Mouse (Mus musculus) CD4-positive, CD25-positive, alpha-beta regulatory T cell, adult 4 months (primary cell): ENCODE data around the gene Lrrn1. TPM values are rescaled to one million over a fixed set of nuclear protein-coding genes. Genes with fewer than 3 reads are reported as not detected.

ENCODE experiments used
- ATAC-seq: one replicate; pipeline ENCODE4 v1.8.0; 2017
- polyA plus RNA-seq, 2 experiments: library from polyadenylated mRNA; unstranded; fragments of 100-300 nt; shearing (Covaris generic); gene quantifications; one replicate each; pipeline ENCODE4 v1.2.1; 2017

Lrrn1 gene
- not detected for polyA plus RNA-seq

DNA sequence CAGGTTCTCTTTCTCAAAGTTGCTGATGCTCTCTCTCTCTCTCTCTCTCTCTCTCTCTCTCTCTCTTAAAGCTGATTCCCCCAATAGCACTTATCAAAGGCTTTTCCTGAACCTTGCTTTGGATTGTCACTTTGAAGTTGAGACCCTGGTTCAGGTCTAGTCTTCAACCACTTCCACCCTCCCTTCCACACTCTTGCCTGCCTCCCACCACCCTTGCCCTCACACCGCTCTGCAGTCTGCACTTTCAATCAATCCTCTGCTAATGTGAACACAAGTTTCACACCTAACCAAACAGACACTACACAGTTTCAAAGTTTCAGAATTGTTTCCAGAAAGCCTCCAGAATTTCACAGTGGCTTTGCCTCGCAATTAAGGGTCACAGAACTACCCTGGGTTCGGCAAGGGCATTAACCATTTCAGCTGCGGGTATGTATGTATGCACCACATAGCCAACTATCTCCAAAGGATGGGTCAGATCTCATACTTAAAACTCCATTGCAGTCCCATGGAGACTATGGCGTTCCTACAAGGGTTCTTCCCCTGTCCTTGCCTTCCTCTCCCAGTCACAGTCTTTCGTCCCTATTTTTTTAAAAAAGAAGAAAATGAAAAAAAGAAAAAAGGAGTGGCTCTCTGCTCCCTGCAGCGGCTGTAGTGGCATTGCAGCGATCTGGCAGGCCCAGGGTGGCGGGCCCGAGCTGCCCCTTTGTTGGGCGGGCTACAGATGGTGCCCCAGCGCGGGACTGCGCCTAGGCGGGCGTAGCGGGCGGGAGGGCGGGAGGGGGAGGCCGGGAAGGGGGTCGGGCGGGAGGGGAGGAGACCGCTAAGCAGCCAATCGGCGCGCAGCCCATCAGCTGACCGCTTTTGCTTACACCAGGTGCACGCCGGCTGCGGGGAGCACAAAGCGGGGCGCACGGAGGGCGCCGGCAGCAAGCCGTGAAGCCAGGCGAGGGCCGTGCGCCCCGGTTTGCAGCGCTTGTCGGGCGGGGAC lies at the start of gene Lrrn1:
Gene Lrrn1, plus strand, starts transcription at position 892 of the 988 bp plus-strand sequence.
- ATAC-seq: no peak

DNA sequence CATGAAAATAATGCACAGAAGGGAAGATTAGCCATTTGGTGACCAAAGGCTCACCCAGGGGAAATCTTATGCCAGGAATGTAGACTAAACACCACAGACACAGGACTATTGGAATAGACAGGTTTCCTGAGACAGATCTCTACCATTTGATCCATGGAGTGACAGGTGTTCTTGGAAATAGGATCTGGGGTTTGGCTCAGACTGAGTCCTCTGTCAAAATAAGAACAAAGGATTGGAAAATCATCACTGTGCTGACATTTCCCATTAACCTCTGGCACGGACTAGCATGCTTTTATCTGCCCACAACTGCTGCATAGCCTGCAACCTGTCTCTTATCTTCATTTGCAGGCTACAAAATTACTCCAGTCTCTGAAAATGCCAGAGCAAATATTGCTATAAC lies 35.1 kb upstream of the Lrrn1 start:
- ATAC-seq: no peak

DNA sequence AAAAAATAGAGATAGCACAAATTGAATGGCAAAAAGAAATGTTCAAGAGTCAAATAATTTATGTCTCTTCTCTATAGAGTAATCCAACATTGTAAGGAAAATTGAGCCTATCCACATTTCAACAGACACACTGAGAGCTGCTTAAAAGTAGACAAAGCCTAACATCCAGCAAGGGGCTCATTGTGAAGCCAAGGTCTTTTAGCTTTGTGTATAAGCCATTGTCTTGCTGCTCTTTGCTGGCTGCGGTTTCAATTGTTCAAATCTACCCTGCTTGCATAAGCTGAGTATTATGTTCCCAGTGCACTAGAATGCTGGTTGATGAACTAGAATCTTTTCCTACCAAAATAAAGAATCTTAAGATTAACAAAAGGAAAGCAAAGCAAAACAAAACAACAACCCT lies 33.7 kb upstream of the Lrrn1 start:
- no peak for ATAC-seq

GRCm38 (mm10) chr6:107513716-107514115 lies 15.9 kb upstream of the Lrrn1 start:
- no peak for ATAC-seq

- no peak for ATAC-seq
Measured at GRCm38 (mm10) chr6:107523953-107524352, 5.6 kb upstream of the Lrrn1 start.

DNA sequence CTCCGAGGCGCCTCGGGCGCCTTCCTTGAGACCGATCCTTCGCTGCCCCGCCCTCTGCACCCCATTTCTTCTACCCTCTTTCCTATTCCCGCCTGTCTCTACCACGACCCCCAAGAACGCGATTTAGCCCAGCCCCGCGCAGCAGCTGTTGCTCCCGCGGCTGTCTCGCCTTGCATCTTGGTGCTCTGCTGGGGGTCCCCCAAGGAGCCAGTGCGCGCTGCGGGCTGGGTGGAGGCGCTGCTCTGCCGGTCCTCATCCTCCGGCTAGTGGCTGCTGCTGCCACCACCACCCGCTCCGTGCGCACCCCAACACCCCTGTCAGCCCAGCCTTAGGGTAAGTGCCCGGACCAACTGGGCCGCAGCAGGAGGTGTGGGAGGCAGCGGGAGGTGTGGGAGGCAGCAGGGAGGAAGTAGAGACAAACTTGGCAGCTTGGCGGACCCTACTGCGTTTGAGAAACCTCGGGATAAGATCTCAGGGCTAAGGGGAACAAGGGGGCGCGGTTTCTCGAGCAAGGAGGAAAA lies 403 bp downstream of the Lrrn1 start:
- no peak for ATAC-seq

GRCm38 (mm10) chr6:107530621-107531285 lies 1.2 kb downstream of the Lrrn1 start:
- no peak for ATAC-seq

DNA sequence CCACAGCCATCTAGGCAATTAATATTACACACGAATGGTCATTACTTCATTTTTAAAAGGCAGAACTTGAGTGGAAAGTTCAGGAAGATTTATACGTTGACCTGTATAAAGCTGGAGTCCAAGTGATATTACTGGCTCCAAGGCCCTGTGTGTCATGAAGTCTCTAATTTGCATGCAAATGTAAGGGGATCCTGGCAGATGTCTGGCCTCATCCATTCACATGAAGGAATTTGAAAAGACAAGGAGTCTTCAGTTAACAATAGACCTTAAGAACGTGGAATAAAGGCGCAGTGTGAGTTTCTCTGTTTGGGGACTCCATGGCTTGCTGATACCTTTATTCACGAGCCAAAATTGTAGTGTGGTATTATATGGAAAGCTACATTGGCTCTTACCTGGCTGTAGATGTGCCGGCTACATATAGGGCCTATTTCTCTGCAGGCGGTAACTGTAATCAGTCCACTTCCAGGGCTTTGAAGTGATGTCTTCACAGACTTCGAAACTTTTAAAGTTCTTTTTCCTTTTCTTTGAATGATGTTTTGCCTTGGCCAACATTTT lies 2.0 kb downstream of the Lrrn1 start:
- ATAC-seq: no peak

DNA sequence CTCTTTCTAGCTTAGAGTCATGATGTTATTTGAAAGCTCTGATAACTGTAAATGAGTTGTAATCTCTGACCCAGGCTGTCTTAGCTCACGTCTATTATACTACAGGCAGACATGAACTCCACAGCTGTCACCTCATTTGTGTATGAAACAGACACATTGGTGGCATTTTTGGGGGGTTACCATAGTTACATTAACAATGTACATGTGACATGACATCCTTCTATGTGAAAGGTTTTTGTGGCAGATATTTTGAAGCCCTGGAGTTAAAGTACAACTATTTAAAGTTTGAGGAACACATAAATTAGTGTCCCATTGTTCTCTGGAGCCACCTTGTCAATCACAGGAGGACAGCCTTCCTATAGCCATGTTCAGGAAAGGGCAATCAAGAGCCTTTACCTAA lies 5.0 kb downstream of the Lrrn1 start:
- no peak for ATAC-seq

DNA sequence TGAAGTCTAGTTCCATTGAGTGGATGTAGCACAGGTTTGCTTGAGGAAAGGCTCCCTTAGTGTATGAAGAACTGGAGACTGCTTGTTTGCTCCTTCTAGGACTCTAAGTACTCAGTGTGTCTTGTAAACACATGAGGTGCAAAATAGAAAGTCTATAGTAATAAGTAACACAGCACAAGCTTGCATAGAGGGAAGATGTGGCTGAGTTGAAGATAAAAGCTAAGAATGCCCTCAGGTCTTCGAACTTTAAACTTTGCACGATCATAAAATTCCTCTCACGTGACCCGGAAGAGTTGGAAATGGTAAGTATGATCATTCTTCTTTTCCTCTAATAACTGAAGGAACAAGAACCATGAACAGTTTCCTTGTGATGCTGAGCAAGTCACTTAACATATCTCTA lies 7.1 kb downstream of the Lrrn1 start:
- no peak for ATAC-seq

GRCm38 (mm10) chr6:107541222-107541621 lies 11.7 kb downstream of the Lrrn1 start:
- ATAC-seq: no peak

DNA sequence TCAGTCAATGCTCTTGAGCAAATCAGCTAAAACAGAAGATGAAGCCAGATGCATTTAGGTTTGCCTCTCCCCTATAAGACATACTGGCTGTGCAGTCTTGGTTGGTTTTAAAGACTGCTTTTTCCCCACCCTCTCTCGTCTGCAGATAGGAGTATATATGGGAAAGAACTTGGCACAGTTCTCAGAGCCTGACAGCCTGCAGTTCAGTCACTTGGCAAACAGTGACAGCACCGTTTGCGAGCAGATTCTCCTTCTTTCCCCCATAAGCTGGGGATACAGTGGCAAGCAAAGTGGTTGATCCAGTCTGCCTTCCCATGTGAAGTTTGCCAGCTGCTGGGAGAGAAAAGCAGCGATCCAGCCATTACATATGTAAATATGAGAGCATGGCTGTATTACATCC lies 12.3 kb downstream of the Lrrn1 start:
- ATAC-seq: no peak

GRCm38 (mm10) chr6:107546272-107546671 lies 16.7 kb downstream of the Lrrn1 start:
- ATAC-seq: no peak

- ATAC-seq: no peak
Measured at GRCm38 (mm10) chr6:107552511-107552910, 22.9 kb downstream of the Lrrn1 start.

- no peak for ATAC-seq
Measured at GRCm38 (mm10) chr6:107555364-107555763, 25.8 kb downstream of the Lrrn1 start.

GRCm38 (mm10) chr6:107556996-107557395 lies 27.4 kb downstream of the Lrrn1 start:
- no peak for ATAC-seq

GRCm38 (mm10) chr6:107557806-107558205 lies 28.2 kb downstream of the Lrrn1 start:
- ATAC-seq: no peak

GRCm38 (mm10) chr6:107562255-107562654 lies 32.7 kb downstream of the Lrrn1 start:
- no peak for ATAC-seq

DNA sequence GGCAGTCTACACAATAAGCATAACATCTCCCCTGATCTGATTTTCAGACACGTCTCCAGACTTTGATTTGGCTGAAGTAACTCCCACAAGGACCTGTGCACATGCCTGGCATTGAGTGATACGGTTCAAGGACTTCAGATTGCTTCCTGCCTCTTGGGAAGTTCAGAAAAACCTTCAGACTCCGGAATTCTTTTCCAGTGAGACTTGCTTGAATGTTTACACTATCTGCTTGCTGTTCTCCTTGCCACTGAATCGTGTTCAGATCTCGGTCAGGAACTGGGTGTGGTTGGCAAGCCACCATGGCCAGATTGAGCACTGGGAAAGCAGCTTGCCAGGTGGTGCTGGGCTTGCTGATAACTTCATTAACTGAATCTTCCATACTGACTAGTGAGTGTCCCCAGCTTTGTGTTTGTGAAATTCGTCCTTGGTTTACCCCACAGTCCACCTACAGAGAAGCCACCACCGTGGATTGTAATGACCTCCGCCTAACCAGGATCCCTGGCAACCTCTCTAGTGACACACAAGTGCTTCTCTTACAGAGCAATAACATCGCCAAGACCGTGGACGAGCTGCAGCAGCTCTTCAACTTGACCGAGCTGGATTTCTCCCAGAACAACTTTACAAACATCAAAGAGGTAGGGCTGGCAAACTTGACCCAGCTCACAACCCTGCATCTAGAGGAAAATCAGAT lies 37.5 kb downstream of the Lrrn1 start:
- ATAC-seq: no peak

- ATAC-seq: no peak
Measured at GRCm38 (mm10) chr6:107574561-107574960, 45.0 kb downstream of the Lrrn1 start.

DNA sequence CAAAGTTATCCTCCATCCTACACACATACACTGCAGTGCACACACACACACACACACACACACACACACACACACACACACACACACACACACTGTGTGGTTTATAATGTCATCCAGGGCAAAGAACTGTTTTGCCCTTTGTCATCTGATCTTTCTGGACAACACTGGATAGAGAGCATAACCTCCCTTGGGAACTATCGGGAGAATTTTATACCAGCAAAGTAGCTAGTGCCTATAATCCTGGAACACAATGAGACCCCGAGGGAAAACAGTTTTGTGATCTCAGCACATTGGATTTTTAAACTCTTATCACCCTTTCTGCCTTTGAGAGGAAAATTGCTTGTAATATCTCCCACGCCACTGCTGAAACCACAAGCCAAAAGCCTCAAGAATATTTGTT lies 45.8 kb downstream of the Lrrn1 start:
- ATAC-seq: no peak

DNA sequence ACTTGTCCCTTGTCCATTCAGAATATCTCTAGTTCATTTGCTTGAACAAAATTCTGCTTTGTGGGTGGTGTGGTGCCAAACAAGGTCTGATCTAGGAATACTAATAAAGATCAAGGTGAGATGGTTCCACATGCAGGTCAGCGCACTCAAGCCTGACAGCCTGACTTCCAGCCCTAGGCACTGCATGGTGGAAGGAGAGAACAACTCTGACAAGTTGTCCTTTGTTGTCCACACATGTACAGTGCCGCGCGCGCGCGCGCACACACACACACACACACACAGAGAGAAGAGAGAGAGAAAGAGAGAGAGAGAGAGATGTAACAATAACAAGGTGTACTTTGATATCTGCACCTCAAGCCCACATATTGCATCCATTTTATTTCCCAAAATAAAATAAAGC lies 47.7 kb downstream of the Lrrn1 start:
- no peak for ATAC-seq
